Mouse (Mus musculus) large intestine, adult 2 months (tissue): ENCODE results near the gene Aven. TPM values are rescaled to one million over a fixed set of nuclear protein-coding genes. Genes with fewer than 3 reads are reported as not detected.
A peak's percentile ranks its signal among the peaks of the same experiment; 100 is the strongest.

Experiments used
- DNase-seq: peaks from one replicate; pipeline ENCODE4 v3.0.0-alpha.2; 2012; ENCODE audit warnings: low read depth, low spot score
- WGBS: fragments of 180-500 bp; shearing (Covaris S2); methylation state at CpG from one replicate; pipeline ENCODE4 v1.1.7; 2018; 5-methylcytosine and 5-hydroxymethylcytosine counted together
- polyA plus RNA-seq: library from polyadenylated mRNA; depleted of rRNA; stranded (reverse); fragments of >200 nt; gene quantifications from 2 replicates; pipeline ENCODE4 v1.2.3, GENCODE M21; 2012

Aven gene
- polyA plus RNA-seq, 1 experiment: 9.6 TPM

- no peak for DNase-seq
- WGBS: 75% methylated on average over 2 of the region's 2 CpGs
These were observed 7.9 kb upstream of the Aven start for GRCm38 (mm10) chr2:112484886-112485285.

- no peak for DNase-seq
- 88% methylated on average over 11 of the region's 11 CpGs for WGBS
These were observed 2.1 kb upstream of the Aven start for GRCm38 (mm10) chr2:112490483-112491196.

GRCm38 (mm10) chr2:112491629-112492028 lies 1.1 kb upstream of the Aven start:
- 61% methylated on average over 5 of the region's 5 CpGs for WGBS
- no peak for DNase-seq

GRCm38 (mm10) chr2:112492431-112492855 lies 321 bp upstream of the Aven start:
- no peak for DNase-seq
- 6% methylated on average over 9 of the region's 9 CpGs for WGBS

GRCm38 (mm10) chr2:112493539-112494260 lies 936 bp downstream of the Aven start:
- DNase-seq: no peak
- 34% methylated on average over 11 of the region's 11 CpGs for WGBS

- whole genome bisulfite sequencing: 64% methylated on average over 7 of the region's 7 CpGs
These were observed 5.1 kb downstream of the Aven start for GRCm38 (mm10) chr2:112497851-112498250.

DNA sequence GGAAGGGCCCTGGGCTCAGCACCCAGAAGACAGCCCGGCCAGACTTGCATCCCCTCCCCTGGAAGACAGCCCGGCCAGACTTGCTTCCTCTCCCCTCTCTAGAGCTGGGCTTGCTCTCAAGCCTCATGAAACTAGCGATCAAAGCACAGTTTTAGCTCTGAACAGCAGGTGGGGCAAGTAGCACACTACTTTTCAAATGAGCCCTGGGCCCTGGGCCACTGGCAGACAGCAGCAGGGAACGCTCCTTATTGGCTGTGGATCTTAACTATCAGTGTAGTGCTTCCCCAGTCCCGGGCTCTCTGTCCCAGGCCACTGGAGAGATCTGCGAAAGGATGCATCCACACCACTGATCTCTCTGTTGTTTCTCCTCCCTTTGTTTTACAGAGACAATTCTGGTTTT lies 8.4 kb downstream of the Aven start:
- 14% methylated on average over 6 of the region's 6 CpGs for WGBS
- no peak for DNase-seq

More at GRCm38 (mm10) chr2:112497851-112498250, 5.1 kb downstream of the Aven start:
- no peak for DNase-seq

GRCm38 (mm10) chr2:112503978-112504377 lies 11.2 kb downstream of the Aven start:
- 68% methylated on average over 6 of the region's 6 CpGs for WGBS
- no peak for DNase-seq

DNA sequence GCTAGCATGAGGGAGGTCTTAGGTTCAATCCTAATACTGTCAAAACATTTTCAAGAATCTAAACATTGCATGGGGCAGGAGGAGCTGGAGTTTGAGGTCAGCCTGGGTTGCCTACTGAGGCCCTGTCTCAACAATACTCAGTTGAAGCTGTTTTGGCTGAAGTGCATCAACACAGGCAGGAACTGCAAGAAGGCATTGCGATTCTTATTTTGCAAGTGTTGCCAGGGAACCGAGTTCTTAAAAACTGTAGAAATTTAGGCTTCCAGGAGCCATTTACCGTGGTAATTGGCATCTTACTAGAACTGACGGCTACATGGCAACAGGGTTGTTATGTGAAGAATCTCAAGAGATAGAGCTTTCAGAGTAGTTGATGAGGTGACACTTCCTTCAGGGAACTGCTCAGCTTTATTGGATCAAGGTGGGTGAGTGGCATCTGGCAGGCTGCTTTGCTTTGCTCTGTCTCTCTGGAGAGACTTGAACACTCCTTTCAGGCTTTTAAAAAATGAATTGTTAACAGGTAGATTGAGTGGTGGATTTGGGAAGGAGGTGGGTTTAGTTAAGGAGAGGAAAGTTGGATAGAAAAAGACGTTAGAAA lies 14.2 kb downstream of the Aven start:
- DNase-seq: no peak
- WGBS: 82% methylated on average over 5 of the region's 5 CpGs

GRCm38 (mm10) chr2:112507444-112507843 lies 14.7 kb downstream of the Aven start:
- WGBS: 100% methylated on average over 1 of the region's 1 CpGs
- DNase-seq: no peak

- 39% methylated on average over 4 of the region's 4 CpGs for WGBS
- DNase-seq: peak; percentile 14
These were observed 17.4 kb downstream of the Aven start for GRCm38 (mm10) chr2:112510140-112510539.

DNA sequence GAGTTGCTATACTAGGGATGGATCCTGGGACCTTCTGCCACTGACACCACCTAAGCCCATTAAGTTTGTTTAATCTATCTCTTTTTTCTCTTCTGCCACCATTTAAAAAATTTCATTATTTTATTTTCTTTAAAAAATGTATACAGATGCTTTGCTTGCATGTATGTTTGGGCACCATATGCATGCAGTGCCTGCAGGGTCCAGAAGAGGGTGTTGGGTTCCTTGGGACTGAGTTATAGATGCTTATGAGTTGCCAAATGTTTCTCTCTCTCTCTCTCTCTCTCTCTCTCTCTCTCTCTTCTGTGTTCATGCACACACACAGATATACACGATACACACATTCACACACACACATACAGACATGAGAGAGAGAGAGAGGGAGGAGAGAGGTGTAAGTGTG lies 20.3 kb downstream of the Aven start:
- 100% methylated on average over 1 of the region's 1 CpGs for WGBS
- DNase-seq: no peak

- WGBS: 86% methylated on average over 3 of the region's 3 CpGs
- no peak for DNase-seq
These were observed 24.0 kb downstream of the Aven start for GRCm38 (mm10) chr2:112516728-112517127.

DNA sequence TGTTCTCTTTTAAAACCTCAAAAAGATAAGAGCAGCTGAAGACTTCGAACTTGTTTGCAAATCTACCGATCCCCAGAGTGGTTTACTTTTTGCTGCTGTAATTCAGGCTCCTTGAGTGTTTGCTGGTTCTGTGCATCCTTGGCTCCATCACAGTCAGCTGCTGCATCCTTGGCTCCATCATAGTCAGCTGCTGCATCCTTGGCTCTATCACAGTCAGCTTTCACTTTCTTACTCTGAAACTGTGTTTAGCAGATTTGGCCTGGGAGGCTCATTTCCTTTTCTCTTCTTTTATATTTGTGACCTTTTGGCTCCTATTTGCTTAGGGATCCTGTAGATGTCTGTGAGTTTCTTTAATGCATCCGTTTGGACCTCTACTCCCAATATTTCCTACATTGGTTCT lies 24.5 kb downstream of the Aven start:
- 80% methylated on average over 3 of the region's 3 CpGs for WGBS
- DNase-seq: no peak

DNA sequence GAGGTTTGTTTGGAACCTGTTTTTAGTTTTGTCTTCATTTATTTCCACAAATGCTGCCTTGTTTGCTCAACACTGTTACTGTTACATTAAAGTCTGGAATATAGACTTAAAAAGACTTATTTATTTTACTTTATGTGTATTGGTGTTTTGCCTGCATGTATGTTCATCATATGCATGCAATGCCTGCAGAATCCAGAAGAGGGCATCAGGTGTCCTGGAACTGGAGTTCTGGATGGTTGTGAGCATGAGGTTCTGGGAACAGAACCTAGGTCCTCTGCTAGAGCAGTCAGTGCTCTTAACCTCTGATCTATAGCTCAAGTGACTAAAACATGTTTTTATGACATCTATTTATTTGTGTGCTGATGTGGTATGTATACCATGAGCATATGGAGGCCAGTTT lies 25.8 kb downstream of the Aven start:
- no peak for DNase-seq

DNA sequence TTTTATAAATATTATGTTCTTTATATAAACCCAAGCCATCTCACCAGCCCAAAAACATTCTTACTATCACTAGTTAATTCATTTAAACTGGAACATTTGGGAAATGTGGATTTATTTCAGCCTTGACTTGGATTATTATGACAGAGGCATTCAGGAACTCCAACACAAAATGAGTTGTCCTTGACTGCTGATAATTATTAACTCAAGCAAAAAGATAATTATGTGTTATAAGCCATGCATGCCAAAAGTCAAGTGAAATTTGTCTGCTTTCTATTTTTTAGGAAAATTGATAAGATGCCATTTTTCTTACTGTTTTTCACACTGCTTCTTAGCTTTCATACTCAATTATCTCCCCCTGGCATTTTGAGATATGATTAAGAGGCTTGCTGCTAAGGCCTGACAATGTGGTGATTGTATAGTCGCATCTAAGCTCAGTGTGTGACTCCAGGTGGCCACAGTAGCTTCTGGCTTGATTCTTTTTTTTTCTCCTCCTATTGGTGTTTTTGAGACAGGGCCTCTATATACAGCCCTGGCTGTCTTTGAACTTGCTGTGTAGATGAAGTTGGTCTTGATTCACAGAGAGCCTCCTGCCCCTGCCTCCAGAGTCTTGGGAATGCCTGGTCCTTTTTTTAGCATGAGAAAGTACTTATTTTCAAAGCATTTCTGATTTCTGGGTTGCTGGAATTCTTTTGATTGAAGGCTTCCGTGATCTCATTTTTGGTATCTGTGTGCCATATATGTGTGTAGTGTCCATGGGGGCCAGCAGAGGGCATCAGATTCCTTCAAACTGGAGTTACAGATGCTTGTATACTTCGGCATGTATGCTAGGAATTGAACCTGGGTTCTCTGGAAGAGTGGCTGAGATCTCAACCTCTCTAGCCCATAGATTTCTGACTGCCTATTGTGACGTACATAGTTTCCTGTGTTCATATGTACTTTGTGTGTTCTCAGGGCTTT lies 28.0 kb downstream of the Aven start:
- WGBS: 94% methylated on average over 4 of the region's 4 CpGs

GRCm38 (mm10) chr2:112526933-112527332 lies 34.2 kb downstream of the Aven start:
- 88% methylated on average over 3 of the region's 3 CpGs for WGBS
- DNase-seq: no peak

More for the DNA sequence above, 28.0 kb downstream of the Aven start:
- no peak for DNase-seq

GRCm38 (mm10) chr2:112532812-112533496 lies 40.2 kb downstream of the Aven start:
- DNase-seq: no peak
- 38% methylated on average over 10 of the region's 10 CpGs for WGBS

- WGBS: 83% methylated on average over 14 of the region's 14 CpGs
- DNase-seq: no peak
These were observed 42.0 kb downstream of the Aven start for GRCm38 (mm10) chr2:112534677-112535222.
